15 mouse cellular contexts compared by ENCODE assay signal in the genomic region with DNA sequence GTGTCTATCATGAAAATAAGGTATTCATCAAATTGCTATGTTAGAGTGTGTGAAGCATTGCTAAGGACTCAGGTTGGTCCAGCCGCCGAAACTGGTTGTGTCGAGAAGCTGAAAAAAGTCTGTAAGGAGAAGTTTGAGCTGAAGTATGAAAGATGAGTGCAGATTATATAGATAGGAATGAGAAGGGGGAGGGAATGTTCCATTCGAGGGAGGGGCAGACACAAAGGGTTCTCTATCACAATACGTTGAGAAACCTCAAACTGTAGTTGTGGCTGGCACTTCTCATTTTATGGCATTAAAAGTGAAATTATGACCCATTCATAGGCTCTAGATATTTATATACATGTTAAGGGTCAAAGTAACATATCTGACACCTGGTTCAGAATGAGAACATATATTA.
"Had no signal": no experiment of that assay in that cellular context is flagged by ENCODE, and none has a peak within 500 bp of the region (broad histone marks: within the 10 kb centered on the region; RNA-seq: fewer than 3 reads in every experiment).

No protein-coding gene starts in this region.

- H3K4me3 ChIP-seq: neural tube, embryonic 15.5 days; stomach, embryonic 15.5 days had no signal

- DNase-seq: retina, postnatal 1 day; right cerebral cortex, adult 18-20 months; right cerebral cortex, postnatal 14 days; right cerebral cortex, postnatal 25 days; right cerebral cortex, postnatal 4 days; spleen, adult 18-20 months; thymus, adult 18-20 months; thymus, adult 2 months; thymus, postnatal 14 days; thymus, postnatal 25 days; thymus, postnatal 36 days; thymus, postnatal 4 days had no signal

- H3K27me3 ChIP-seq: neural tube, embryonic 15.5 days; stomach, embryonic 15.5 days had no signal

- H3K4me2 ChIP-seq: neural tube, embryonic 15.5 days; stomach, embryonic 15.5 days had no signal

- H3K4me1 ChIP-seq: neural tube, embryonic 15.5 days; stomach, embryonic 15.5 days had no signal

- H3K36me3 ChIP-seq: neural tube, embryonic 15.5 days; stomach, embryonic 15.5 days had no signal

- H3K9ac ChIP-seq: neural tube, embryonic 15.5 days; stomach, embryonic 15.5 days had no signal

- H3K9me3 ChIP-seq: neural tube, embryonic 15.5 days; stomach, embryonic 15.5 days had no signal

- H3K27ac ChIP-seq: neural tube, embryonic 15.5 days; stomach, embryonic 15.5 days; stomach, postnatal 0 days had no signal
